Mouse (Mus musculus) MEL (cell line): ENCODE data around the gene Zfp87.

Source experiments
- CHD1 ChIP-seq: IDR thresholded peaks from 2 replicates; pipeline ENCODE4 v1.6.1; 2012; ENCODE audit warnings: low read depth, mild to moderate bottlenecking, inconsistent platforms, low read length, improper control_type of control experiment
- CTCF ChIP-seq, 3 experiments: IDR thresholded peaks in 2 of 3; conservative IDR thresholded peaks in 1 of 3; 2 replicates each; pipeline ENCODE4 v1.5.1; 2011 to 2012; ENCODE audit warnings: low read length in 3 of 3, low read depth in 2 of 3, mild to moderate bottlenecking in 2 of 3, improper control_type of control experiment in 1 of 3, inconsistent platforms in 1 of 3, mixed read lengths in 1 of 3, moderate library complexity in 1 of 3; ENCODE audit not compliant: control insufficient read depth in 1 of 3, insufficient read depth in 1 of 3, poor library complexity in 1 of 3, severe bottlenecking in 1 of 3
- ELF1 ChIP-seq: IDR thresholded peaks from 2 replicates; pipeline ENCODE4 v1.6.1; 2014; ENCODE audit warnings: low read depth, mild to moderate bottlenecking, inconsistent platforms, low read length, improper control_type of control experiment, moderate library complexity
- EP300 ChIP-seq, 2 experiments: IDR thresholded peaks; 2 replicates each; pipeline ENCODE4 v1.6.1; 2011; ENCODE audit warnings: improper control_type of control experiment in 2 of 2, low read length in 2 of 2, low read depth in 1 of 2, mild to moderate bottlenecking in 1 of 2
- ETS1 ChIP-seq: IDR thresholded peaks from 2 replicates; pipeline ENCODE4 v1.6.1; 2012; ENCODE audit warnings: low read depth, mild to moderate bottlenecking, inconsistent platforms, low read length, improper control_type of control experiment, moderate library complexity
- MAX ChIP-seq: IDR thresholded peaks from 2 replicates; pipeline ENCODE4 v1.6.1; 2011; ENCODE audit warnings: low read length, improper control_type of control experiment
- POLR2A ChIP-seq, 2 experiments: IDR thresholded peaks; 2 replicates each; pipeline ENCODE4 v1.6.1; 2011 to 2012; ENCODE audit warnings: low read length in 2 of 2, mild to moderate bottlenecking in 2 of 2, control low read depth in 1 of 2, improper control_type of control experiment in 1 of 2, low read depth in 1 of 2, moderate library complexity in 1 of 2; ENCODE audit not compliant: control insufficient read depth in 1 of 2, insufficient read depth in 1 of 2, poor library complexity in 1 of 2
- RAD21 ChIP-seq: IDR thresholded peaks from 2 replicates; pipeline ENCODE4 v1.6.1; 2011; ENCODE audit warnings: mild to moderate bottlenecking, low read depth, low read length, improper control_type of control experiment
- RCOR1 ChIP-seq: IDR thresholded peaks from 2 replicates; pipeline ENCODE4 v1.6.1; 2012; ENCODE audit warnings: low read depth, mild to moderate bottlenecking, inconsistent platforms, low read length, improper control_type of control experiment
- TCF12 ChIP-seq: IDR thresholded peaks from 2 replicates; pipeline ENCODE4 v1.6.1; 2014; ENCODE audit warnings: low read depth, mild to moderate bottlenecking, inconsistent platforms, low read length, improper control_type of control experiment, moderate library complexity
- USF1 ChIP-seq: IDR thresholded peaks from 2 replicates; pipeline ENCODE4 v1.6.1; 2014; ENCODE audit warnings: low read depth, mild to moderate bottlenecking, inconsistent platforms, low read length, improper control_type of control experiment, moderate library complexity
- ZC3H11A ChIP-seq: IDR thresholded peaks from 2 replicates; pipeline ENCODE4 v1.6.1; 2012; ENCODE audit warnings: low read depth, mild to moderate bottlenecking, inconsistent platforms, low read length, improper control_type of control experiment
- ZMIZ1 ChIP-seq: IDR thresholded peaks from 2 replicates; pipeline ENCODE4 v1.6.1; 2012; ENCODE audit warnings: low read depth, mild to moderate bottlenecking, inconsistent platforms, low read length, improper control_type of control experiment, moderate library complexity
- ZNF384 ChIP-seq: IDR thresholded peaks from 2 replicates; pipeline ENCODE4 v1.6.1; 2012; ENCODE audit warnings: low read depth, mild to moderate bottlenecking, inconsistent platforms, low read length, improper control_type of control experiment

DNA sequence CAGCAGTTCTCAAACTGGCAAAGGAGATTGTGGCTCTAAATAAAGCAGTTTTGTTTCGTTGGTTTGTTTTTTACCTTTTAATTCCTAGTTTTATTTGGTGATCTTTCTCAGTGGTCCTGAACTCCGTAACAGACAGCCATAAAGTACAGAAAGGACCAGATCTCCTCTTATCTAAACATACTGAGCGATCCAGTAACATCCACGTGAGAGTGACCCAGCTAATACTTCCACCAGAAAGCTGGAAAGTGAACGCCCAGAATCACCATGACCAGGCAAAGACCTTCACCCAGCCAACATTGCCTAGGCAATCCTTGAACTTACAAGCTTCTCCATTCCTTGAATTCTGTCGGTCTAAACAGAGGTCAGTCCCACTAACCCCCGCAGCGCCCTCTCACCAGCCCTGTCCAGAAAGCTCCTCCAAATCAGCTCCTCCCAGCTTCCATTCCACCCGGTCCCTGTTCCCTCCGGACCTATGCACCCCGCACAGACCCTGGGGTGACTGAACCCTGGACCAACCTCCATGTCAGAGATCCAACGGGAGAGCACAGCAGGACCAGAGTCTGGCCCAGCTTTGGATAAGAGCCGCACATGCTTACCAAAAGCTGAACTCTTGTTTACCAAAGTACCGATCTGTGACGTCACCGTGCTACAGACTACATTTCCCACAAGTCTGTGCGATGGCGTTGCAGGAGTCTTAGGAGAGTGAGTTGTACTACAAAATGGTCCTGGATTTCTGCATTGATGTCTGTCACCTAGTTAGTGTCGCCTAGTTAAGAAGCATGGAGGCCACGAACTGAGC is 42.2 kb downstream of the Zfp87 start, which contains the start of gene Zfp874b:
- TF ChIP-seq CTCF (IDR thresholded peaks at IDR 0.05 in 2 of 3, conservative IDR thresholded peaks at IDR 0.05 in 1 of 3; ENCODE audit: control insufficient read depth in 1 of 3, insufficient read depth in 1 of 3, low read depth in 2 of 3, low read length in 3 of 3, poor library complexity in 1 of 3, severe bottlenecking in 1 of 3) (no peak), TCF12 (peak; percentile 53; the same call in 1 of the 2 replicates), ELF1 (peak; percentile 69), POLR2A (IDR thresholded peaks at IDR 0.05; ENCODE audit: control insufficient read depth in 1 of 2, insufficient read depth in 1 of 2, low read depth in 1 of 2, low read length in 2 of 2, poor library complexity in 1 of 2) (peak; percentile 49 to 60; a peak in 1 of 4 replicates), CHD1 (no peak), RAD21 (no peak), MAX (peak; percentile 89), EP300 (IDR thresholded peaks at IDR 0.05; ENCODE audit: low read depth in 1 of 2, low read length in 2 of 2) (no peak), ZC3H11A (no peak), ZNF384 (no peak), RCOR1 (no peak), ETS1 (peak; percentile 46; the same call in 1 of the 2 replicates), USF1 (0 out of 2 replicates have a peak, but pooled peaks have one; percentile 20), ZMIZ1 (no peak)
